Mouse (Mus musculus) intestine, postnatal 0 days (tissue): ENCODE measurements around the gene Srxn1. TPM values are rescaled to one million over a fixed set of nuclear protein-coding genes. Genes with fewer than 3 reads are reported as not detected.
A peak's percentile ranks its signal among the peaks of the same experiment; 100 is the strongest.

Experiments used
- ATAC-seq: fragments of 200-750 bp; cut with Nextera tagmentation; 2 replicates; pipeline ENCODE4 v1.8.0; 2017; ENCODE audit warnings: mild to moderate bottlenecking, moderate TSS enrichment, moderate library complexity
- H3K27ac ChIP-seq: fragments of 300-500 bp; sonication (generic); 2 replicates; pipeline ENCODE4 v1.5.1; 2014; ENCODE audit warnings: mild to moderate bottlenecking, low read depth, low read length, moderate library complexity
- H3K27me3 ChIP-seq: fragments of 300-500 bp; sonication (generic); replicated peaks from 2 replicates; pipeline ENCODE4 v1.6.1; 2014; ENCODE audit warnings: low read length, mixed read lengths; ENCODE audit not compliant: control insufficient read depth, insufficient read depth
- H3K36me3 ChIP-seq: fragments of 300-500 bp; sonication (generic); 2 replicates; pipeline ENCODE4 v1.6.1; 2014; ENCODE audit warnings: mild to moderate bottlenecking, moderate library complexity; ENCODE audit not compliant: control insufficient read depth, insufficient read depth
- H3K4me1 ChIP-seq: fragments of 300-500 bp; sonication (generic); replicated peaks from 2 replicates; pipeline ENCODE4 v1.6.1; 2014; ENCODE audit warnings: antibody characterized with exemption, low read length, mixed read lengths; ENCODE audit not compliant: control insufficient read depth, insufficient read depth
- H3K4me2 ChIP-seq: fragments of 300-500 bp; sonication (generic); replicated peaks from 2 replicates; pipeline ENCODE4 v1.6.1; 2014; ENCODE audit warnings: low read depth, mild to moderate bottlenecking, moderate library complexity
- H3K4me3 ChIP-seq: fragments of 300-500 bp; sonication (generic); 2 replicates; pipeline ENCODE4 v1.5.1; 2014; ENCODE audit warnings: low read depth, low read length
- H3K9ac ChIP-seq: fragments of 300-500 bp; sonication (generic); 2 replicates; pipeline ENCODE4 v1.6.1; 2014; ENCODE audit warnings: mild to moderate bottlenecking, low read depth, low read length
- H3K9me3 ChIP-seq: fragments of 300-500 bp; sonication (generic); 2 replicates; pipeline ENCODE4 v1.6.1; 2016; ENCODE audit warnings: mixed run types; ENCODE audit not compliant: control insufficient read depth
- CTCF ChIP-seq: sonication (generic); IDR thresholded peaks from 2 replicates; pipeline ENCODE4 v1.5.1; 2016; ENCODE audit warnings: low read depth, mild to moderate bottlenecking, control low read depth, antibody characterized with exemption, moderate library complexity
- WGBS: fragments of 180-500 bp; shearing (Covaris S2); extraction: QIAGEN DNeasy Blood & Tissue Kit; methylation state at CpG from one replicate; pipeline ENCODE4 v1.1.7; 2014; 5-methylcytosine and 5-hydroxymethylcytosine counted together
- polyA plus RNA-seq: library from polyadenylated mRNA; unstranded; fragments of >200 nt; fragmentation: Nextera tagmentation; extraction: Ambion mirVana; gene quantifications from 2 replicates; pipeline ENCODE4 v1.2.1, GENCODE M21; 2015

Gene Srxn1
- polyA plus RNA-seq, 1 experiment from 2014 or later: 104 TPM

GRCm38 (mm10) chr2:152140941-152141340 lies 35.6 kb downstream of the Srxn1 start:
- Histone ChIP-seq H3K9me3 (no peaks in the 10 kb centered on the region), H3K36me3 (no peaks in the 10 kb centered on the region), H3K9ac (no peak overlapping the region), H3K27ac (no peak overlapping the region), H3K4me3 (no peak overlapping the region), H3K4me1 (no peaks in the 10 kb centered on the region), H3K4me2 (no peak overlapping the region), H3K27me3 (peaks cover 45% of the 10 kb centered on the region)
- ATAC-seq: no peak
- TF ChIP-seq CTCF: no peak
- 54% methylated on average over 11 of the region's 11 CpGs for WGBS

GRCm38 (mm10) chr2:152141491-152141890 lies 36.2 kb downstream of the Srxn1 start:
- no peak for TF ChIP-seq CTCF
- Histone ChIP-seq H3K36me3 (no peaks in the 10 kb centered on the region), H3K4me1 (no peaks in the 10 kb centered on the region), H3K27ac (no peak overlapping the region), H3K4me3 (peak overlapping the region; percentile 32), H3K9ac (no peak overlapping the region), H3K27me3 (peaks cover 45% of the 10 kb centered on the region), H3K9me3 (no peaks in the 10 kb centered on the region), H3K4me2 (peak overlapping the region; percentile 84)
- ATAC-seq: no peak
- WGBS: 22% methylated on average over 1 of the region's 1 CpGs

- Histone ChIP-seq H3K9ac (no peak overlapping the region), H3K4me3 (peak overlapping the region; percentile 32), H3K27ac (no peak overlapping the region), H3K4me1 (no peaks in the 10 kb centered on the region), H3K36me3 (no peaks in the 10 kb centered on the region), H3K9me3 (no peaks in the 10 kb centered on the region), H3K27me3 (peaks cover 45% of the 10 kb centered on the region), H3K4me2 (peak overlapping the region; percentile 84)
- ATAC-seq: no peak
- TF ChIP-seq CTCF: no peak
- 2% methylated on average over 13 of the region's 13 CpGs for WGBS
Observed at GRCm38 (mm10) chr2:152142046-152142445, 36.7 kb downstream of the Srxn1 start.

GRCm38 (mm10) chr2:152142571-152142970 lies 37.3 kb downstream of the Srxn1 start:
- H3K4me2 ChIP-seq: peak overlapping the region; percentile 84
- no peak for TF ChIP-seq CTCF
- WGBS: 7% methylated on average over 11 of the region's 11 CpGs
- no peak overlapping the region for H3K27ac ChIP-seq
- H3K4me3 ChIP-seq: peak overlapping the region; percentile 32; the same call in 1 of the 2 replicates
- no peaks in the 10 kb centered on the region for H3K9me3 ChIP-seq
- H3K9ac ChIP-seq: no peak overlapping the region
- H3K36me3 ChIP-seq: no peaks in the 10 kb centered on the region
- no peaks in the 10 kb centered on the region for H3K4me1 ChIP-seq
- no peak for ATAC-seq
- H3K27me3 ChIP-seq: peaks cover 45% of the 10 kb centered on the region

- Histone ChIP-seq H3K4me1 (no peaks in the 10 kb centered on the region), H3K36me3 (no peaks in the 10 kb centered on the region), H3K9me3 (no peaks in the 10 kb centered on the region), H3K4me3 (peak within 1 kb of the TSS; percentile 46), H3K27me3 (peaks cover 45% of the 10 kb centered on the region), H3K4me2 (peak within 1 kb of the TSS; percentile 84), H3K27ac (no peak within 1 kb of the TSS), H3K9ac (peak within 1 kb of the TSS; percentile 31; the same call in 1 of the 2 replicates)
- WGBS: 1% methylated on average over 111 of the region's 118 CpGs
- ATAC-seq: peak; percentile 23
- no peak for TF ChIP-seq CTCF
Observed at GRCm38 (mm10) chr2:152143279-152144157, 38.2 kb downstream of the Srxn1 start, which contains the start of gene Tcf15. TSS of gene Tcf15 (plus strand) at chr2:152143561.

- no peak overlapping the region for H3K27ac ChIP-seq
- H3K4me1 ChIP-seq: no peaks in the 10 kb centered on the region
- 25% methylated on average over 9 of the region's 9 CpGs for WGBS
- H3K9ac ChIP-seq: peak overlapping the region; percentile 31; the same call in 1 of the 2 replicates
- TF ChIP-seq CTCF: no peak
- peak overlapping the region; percentile 84 for H3K4me2 ChIP-seq
- ATAC-seq: no peak
- H3K36me3 ChIP-seq: no peaks in the 10 kb centered on the region
- no peaks in the 10 kb centered on the region for H3K9me3 ChIP-seq
- peak overlapping the region; percentile 46 for H3K4me3 ChIP-seq
- H3K27me3 ChIP-seq: peaks cover 45% of the 10 kb centered on the region
Observed at GRCm38 (mm10) chr2:152144158-152144450, 38.8 kb downstream of the Srxn1 start.
